Mouse (Mus musculus) MEL (cell line): ENCODE data around the gene Enpp3.

ENCODE experiments used
- CHD1 ChIP-seq: IDR thresholded peaks from 2 replicates; pipeline ENCODE4 v1.6.1; 2012; ENCODE audit warnings: low read depth, mild to moderate bottlenecking, inconsistent platforms, low read length, improper control_type of control experiment
- CTCF ChIP-seq, 3 experiments: IDR thresholded peaks in 2 of 3; conservative IDR thresholded peaks in 1 of 3; 2 replicates each; pipeline ENCODE4 v1.5.1; 2011 to 2012; ENCODE audit warnings: low read length in 3 of 3, low read depth in 2 of 3, mild to moderate bottlenecking in 2 of 3, improper control_type of control experiment in 1 of 3, inconsistent platforms in 1 of 3, mixed read lengths in 1 of 3, moderate library complexity in 1 of 3; ENCODE audit not compliant: control insufficient read depth in 1 of 3, insufficient read depth in 1 of 3, poor library complexity in 1 of 3, severe bottlenecking in 1 of 3
- ETS1 ChIP-seq: IDR thresholded peaks from 2 replicates; pipeline ENCODE4 v1.6.1; 2012; ENCODE audit warnings: low read depth, mild to moderate bottlenecking, inconsistent platforms, low read length, improper control_type of control experiment, moderate library complexity
- GABPA ChIP-seq: IDR thresholded peaks from 2 replicates; pipeline ENCODE4 v1.6.1; 2012; ENCODE audit warnings: low read depth, mild to moderate bottlenecking, inconsistent platforms, low read length, improper control_type of control experiment, moderate library complexity
- MAFK ChIP-seq: IDR thresholded peaks from 2 replicates; pipeline ENCODE4 v1.6.1; 2011; ENCODE audit warnings: low read depth, mild to moderate bottlenecking, low read length, improper control_type of control experiment, borderline replicate concordance
- MYC ChIP-seq: IDR thresholded peaks from 2 replicates; pipeline ENCODE4 v1.6.1; 2011; ENCODE audit warnings: low read depth, mild to moderate bottlenecking, low read length, improper control_type of control experiment, moderate library complexity
- SIN3A ChIP-seq: IDR thresholded peaks from 2 replicates; pipeline ENCODE4 v1.6.1; 2012; ENCODE audit warnings: low read length, improper control_type of control experiment, inconsistent platforms
- TBP ChIP-seq: IDR thresholded peaks from 2 replicates; pipeline ENCODE4 v1.8.0; 2011; ENCODE audit warnings: low read depth, low read length, improper control_type of control experiment
- ZKSCAN1 ChIP-seq: IDR thresholded peaks from 2 replicates; pipeline ENCODE4 v1.6.1; 2012; ENCODE audit warnings: low read depth, mild to moderate bottlenecking, inconsistent platforms, low read length, improper control_type of control experiment, moderate library complexity

GRCm38 (mm10) chr10:24822842-24823241 is 19.8 kb downstream of the Enpp3 start:
- no peak for TF ChIP-seq MYC
- no peak for TF ChIP-seq GABPA
- TF ChIP-seq CTCF (IDR thresholded peaks at IDR 0.05 in 2 of 3, conservative IDR thresholded peaks at IDR 0.05 in 1 of 3; ENCODE audit: control insufficient read depth in 1 of 3, insufficient read depth in 1 of 3, low read depth in 2 of 3, low read length in 3 of 3, poor library complexity in 1 of 3, severe bottlenecking in 1 of 3): no peak
- no peak for TF ChIP-seq ZKSCAN1
- no peak for TF ChIP-seq SIN3A
- no peak for TF ChIP-seq CHD1
- TF ChIP-seq MAFK: no peak
- TF ChIP-seq TBP: no peak
- no peak for TF ChIP-seq ETS1
